Mouse (Mus musculus) heart, postnatal 14 days (tissue): ENCODE results near the gene Dysf. TPM values are rescaled to one million over a fixed set of nuclear protein-coding genes. Genes with fewer than 3 reads are reported as not detected.

Source experiments
- DNase-seq, 2 experiments: peaks; one replicate each; pipeline ENCODE4 v3.0.0; 2021 to 2022
- intact Hi-C: fragments of 180-260 bp; cut with DNase I; formaldehyde crosslinking; loops from one replicate; pipeline ENCODE4 v1.15.1; 2025
- total RNA-seq, 2 experiments: library from RNA; stranded (reverse); gene quantifications; 2 replicates each; pipeline ENCODE4 v1.2.3; 2021

Dysf gene
- total RNA-seq, 2 experiments from 2014 or later = 115 to 119 TPM

DNA sequence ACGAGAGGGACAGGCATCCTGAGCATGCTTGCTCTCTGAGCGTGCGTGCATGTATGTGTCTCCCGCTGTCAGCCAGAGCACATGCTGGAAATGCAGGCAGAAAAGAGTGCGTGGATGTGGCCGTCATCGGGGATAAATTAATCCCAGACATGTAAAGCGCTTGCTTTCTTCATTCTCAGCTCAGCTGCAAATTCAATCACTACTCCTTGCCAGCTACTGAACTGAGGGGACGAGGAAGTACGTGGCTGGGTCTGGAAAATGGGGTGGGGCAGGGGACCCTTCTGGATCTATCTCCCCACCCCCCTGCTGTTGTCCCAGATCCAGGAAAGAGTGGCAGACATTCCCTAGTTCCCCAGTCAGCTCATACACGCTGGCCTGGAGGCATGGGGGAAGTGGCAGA lies 210.7 kb downstream of the Dysf start:
- DNase-seq = no peak
- intact Hi-C loops = no loop called here

DNA sequence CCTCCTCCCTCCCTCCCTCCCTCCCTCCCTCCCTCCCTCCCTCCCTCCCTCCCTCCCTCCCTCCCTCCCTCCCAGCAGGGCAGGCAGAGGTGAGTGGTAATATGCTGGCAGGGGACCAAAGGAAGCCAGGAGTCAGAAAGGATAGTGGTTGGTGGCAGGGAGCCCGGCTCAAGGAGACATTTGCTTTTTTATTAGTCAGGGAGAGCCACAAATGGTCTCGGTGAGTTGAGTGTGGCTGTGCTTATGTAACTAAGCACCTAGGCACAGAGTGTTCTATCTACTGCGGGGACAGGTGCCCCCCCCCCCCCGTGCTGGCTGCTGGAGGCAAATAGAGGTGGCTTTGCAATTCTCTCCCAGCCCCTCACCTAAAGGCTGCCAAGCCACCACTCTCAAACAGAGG lies 216.5 kb downstream of the Dysf start:
- intact Hi-C loops = no loop called here

DNA sequence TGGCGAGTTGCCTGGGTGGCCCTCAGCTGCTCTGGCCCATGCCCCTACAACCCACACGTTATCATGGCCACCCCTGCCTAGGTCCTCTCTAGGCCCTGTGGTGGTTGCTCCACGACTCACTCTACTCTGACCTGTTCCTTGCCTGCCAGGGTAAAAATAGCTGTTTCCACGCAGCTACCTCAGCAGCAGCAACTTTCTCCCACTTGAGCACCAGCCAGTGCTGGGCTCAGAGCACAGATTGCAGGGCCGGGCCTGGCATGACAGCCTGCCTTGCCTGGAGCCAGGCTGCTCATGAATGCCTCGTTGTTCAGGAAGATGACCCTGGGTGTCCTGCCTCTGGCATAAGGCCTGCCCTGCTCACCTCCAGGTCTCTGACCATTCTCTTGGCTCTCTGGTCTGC lies 217.2 kb downstream of the Dysf start:
- intact Hi-C loops = no loop called here
- DNase-seq = peak; percentile 66 to 77

More for the DNA sequence above, 216.5 kb downstream of the Dysf start:
- peak; percentile 64 to 74 for DNase-seq

DNA sequence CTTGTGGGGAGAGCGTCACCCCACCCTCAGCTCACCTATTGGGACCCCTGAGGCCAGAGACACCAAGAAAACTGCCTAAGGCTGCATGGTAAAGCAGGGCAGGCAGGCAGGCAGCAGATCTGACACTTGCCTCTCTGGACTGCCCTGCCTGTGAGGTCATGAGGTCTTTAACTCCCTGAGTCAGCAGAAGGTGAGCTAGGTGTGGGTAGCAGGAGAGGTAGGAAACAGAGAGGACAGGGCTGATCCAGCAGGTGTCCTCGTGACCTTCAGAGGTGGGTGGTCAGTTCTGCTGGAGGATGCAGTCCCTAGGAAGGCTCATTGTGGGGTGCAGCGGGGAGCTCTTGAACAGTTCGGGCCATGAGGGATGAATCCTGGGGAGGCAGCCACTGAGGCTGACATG lies 219.8 kb downstream of the Dysf start:
- no peak for DNase-seq
- intact Hi-C loops = no loop called here

DNA sequence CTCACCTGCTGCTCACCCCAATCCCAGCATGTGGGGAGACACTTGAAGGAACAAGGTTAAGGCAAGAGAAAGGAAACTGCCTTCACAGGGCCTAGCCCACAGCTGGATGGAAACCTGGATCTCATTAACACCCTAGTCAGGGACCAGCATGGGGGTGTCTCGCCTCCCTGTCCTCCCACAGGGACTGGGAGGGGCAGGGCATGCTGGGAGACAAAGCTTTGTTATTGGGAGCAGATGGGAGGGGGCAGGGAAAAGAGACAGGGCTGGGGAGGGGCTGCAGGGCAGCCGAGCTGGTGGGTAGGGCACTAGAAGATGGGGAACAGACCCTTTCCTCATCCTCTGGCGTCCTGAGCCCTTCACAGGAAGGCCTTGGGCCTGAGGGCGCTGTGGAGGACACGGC lies 220.4 kb downstream of the Dysf start:
- no peak for DNase-seq
- intact Hi-C loops = no loop called here

DNA sequence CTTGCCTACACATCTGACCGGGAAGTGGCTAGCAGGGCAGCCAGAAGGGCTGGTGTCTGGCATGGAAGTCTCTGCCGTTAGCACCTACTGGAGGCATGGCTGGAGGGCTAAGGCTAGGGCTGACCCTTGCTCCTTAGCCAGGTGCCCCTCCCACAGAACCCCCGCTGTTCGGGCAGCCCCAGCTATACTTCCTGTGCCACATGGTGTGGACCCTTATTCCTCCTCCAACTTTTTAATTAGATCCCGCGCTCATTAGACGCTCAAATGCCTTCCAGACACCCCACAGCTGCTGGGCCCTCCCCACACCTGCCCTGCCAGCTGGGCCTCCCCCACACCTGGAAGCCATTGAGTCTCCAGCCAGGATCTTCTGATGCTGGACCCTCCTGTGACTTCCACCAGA lies 221.3 kb downstream of the Dysf start:
- intact Hi-C loops = no loop called here
- DNase-seq = no peak

DNA sequence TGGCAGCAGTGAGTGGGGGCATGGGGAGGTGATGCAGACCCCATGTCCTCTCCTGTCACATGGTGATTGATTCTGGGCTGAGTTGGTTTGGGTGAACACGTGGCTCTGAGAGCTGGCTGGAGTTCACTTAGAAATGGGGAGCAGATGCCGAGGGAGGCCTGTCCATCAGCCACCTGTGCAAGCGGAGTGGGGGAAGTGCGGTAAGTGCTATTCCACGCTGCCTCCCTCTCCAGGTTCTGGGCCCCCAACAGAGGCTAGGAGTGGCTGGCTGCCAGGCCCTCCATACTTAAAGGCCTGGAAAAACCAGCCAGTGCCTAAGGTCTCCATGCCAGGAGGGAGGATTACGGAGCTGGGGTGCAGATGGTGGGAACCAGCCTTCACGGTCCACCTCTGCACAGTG lies 222.7 kb downstream of the Dysf start:
- intact Hi-C loops = no loop called here
- no peak for DNase-seq

DNA sequence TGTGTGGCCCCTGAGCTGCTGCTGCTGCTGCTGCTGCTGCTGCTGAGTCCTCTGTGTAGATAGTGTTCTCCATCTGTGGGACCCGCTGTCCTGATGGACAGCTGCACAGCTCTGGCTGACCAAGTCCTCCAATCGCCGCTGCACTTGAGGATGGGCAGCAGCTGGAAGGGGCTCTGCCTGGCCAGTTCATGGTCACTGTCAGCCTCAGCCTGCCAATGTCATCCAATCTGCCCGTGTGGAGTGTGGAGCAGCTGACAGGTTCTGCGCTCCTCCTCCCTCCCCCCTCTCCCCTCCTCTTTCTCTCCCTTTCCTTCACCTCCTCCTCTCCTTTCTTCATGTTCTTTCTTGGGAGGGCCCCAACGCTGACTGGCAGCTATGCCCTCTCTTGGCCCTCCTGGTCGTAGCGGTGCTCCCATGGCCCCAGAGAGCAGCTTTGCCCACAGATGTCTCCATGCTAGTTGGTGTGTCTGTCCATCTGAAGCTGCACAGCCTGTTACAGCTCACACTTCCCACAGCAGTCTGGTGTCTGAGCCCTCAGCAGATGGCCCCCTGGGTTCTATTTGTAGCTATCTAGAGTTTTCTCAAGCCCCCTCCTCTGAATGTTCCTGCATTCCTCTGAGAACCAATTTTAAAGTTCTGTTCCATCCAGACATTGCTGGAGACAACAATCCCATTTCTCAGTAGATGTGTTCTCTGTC lies 223.8 kb downstream of the Dysf start:
- DNase-seq = no peak
- intact Hi-C loops = no loop called here

DNA sequence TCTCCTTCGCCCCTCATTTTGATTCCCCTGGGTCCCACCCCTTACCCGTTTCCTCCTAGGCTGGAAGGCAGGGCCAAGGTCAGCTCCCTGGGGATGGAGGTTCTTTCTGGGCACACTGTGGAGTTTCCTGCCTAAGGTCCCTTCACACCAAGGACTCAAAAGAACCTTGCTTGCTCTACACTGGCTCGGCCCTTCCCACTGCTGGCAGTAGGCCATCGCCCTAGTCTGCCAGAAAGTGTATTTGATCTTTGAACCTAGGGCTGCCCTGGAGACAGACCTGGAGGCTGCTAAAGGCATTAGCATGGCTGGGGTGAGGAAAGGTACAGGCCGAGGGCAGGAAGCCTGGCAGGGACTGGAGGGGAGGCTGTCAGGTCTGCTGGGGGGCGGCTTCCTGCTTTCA lies 225.4 kb downstream of the Dysf start:
- intact Hi-C loops = no loop called here
- peak; percentile 45 to 49 for DNase-seq

DNA sequence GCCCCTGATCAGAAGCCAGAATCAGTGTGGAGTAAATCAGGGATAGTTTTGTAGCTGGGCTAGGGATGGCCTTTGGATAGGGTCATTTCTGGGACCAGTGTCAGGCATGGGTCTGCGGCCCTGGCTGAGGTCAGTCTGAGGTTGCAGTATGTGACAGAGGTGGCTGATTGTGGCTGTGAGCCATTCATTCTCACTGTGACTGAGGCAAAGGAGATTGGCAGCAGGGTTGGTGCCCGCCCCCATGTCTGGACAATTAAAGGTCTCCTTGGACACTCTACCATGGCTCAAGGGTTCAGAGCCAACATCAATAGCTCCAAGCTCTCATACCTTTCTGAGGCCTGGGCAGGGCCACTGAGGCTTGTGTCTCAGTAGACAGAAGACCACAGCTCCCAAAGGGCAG lies 227.0 kb downstream of the Dysf start:
- intact Hi-C loops = no loop called here
- DNase-seq = no peak

DNA sequence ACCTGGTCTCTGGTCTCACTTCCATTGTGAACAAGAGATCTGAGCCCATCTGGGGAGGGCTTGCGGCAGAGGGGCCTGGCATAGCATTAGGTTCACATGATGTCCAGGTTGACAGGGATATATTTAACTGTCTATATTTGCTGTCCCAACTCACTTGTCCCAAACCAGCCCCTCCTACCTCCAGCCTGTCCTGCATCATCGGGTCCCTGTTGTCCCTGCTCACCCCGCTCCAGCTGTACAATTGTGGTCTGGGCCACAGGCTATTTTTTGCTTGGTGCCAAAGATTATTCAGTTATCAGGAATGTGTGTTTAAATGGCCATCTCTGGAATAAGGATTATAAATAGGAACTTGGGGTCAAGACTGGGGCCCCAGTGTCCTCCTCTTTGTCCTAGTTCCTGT lies 235.0 kb downstream of the Dysf start:
- DNase-seq = peak; percentile 46 to 47

DNA sequence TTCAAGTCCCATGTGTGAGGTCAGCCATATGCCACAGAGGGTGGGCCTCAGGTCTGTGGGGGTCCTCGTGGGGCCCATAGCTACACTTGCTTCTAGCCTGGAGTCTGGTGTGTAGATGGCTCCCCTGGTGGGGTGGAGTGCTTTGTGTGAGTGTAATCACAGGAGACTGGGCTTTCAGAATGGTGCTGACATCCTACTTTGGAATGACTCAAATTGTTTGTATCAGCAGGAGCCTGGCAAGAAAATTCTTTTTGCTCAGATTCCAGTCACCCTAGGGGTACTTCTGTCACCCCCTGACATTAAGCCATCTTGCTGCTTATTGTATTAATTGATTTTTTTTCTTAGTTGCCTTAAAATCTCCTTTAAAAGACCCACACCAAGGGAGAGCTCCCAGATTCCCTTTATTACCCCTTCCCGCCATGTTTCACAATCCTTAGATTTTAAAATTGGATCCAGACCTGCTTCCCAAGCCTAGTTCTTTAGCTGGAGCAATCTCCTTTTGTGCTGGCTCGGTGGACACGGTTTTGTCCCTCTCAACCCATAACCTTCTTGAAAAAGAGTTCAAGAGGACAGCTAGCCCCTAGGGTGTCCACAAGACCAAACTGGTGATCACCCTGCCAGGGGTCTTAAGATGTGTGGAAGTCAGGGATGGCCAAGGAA lies 237.8 kb downstream of the Dysf start:
- intact Hi-C loops = no loop called here
- no peak for DNase-seq

More for the DNA sequence above, 235.0 kb downstream of the Dysf start:
- intact Hi-C loops = no loop called here

DNA sequence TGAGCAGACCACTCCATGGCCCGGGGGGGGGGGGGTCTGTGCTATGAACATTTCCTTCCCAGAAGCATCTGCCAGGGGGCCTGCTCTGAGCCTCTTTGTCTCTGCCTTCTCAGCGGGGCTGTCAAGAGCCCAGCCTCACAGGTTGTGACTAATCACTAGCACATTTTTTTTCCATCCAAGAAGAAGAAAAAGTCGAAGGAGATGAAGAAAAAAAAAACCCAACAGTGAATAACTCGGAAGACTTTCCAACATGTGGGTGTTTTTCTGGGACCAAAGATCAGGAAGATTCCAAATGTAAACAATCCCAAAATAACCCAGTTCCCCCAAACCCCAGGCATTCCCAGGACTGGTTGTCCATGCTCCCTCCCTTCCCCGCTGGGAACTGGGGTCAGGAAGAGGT lies 238.6 kb downstream of the Dysf start:
- DNase-seq = no peak
- intact Hi-C loops = no loop called here

Other genes starting within 250 kb of the Dysf start
- gene Ankrd53, start 245.9 kb upstream of the Dysf start, total RNA-seq = not detected
- 10 to 100 TPM; 71.0 to 79.6 TPM for gene Tex261, start 232.8 kb upstream of the Dysf start, total RNA-seq
- gene Nagk, start 213.6 kb upstream of the Dysf start, total RNA-seq = 10 to 100 TPM; 18.5 to 18.7 TPM
- 10 to 100 TPM; 23.2 to 27.9 TPM for gene Paip2b, start 176.8 kb upstream of the Dysf start, total RNA-seq
- gene Zfp638, start 141.5 kb upstream of the Dysf start, total RNA-seq = 10 to 100 TPM; 57.2 to 73.8 TPM